ENCODE assay signal across 28 mouse cellular contexts in genomic region chr1:72492666-72493065, GRCm38 (mm10). TPM values are rescaled to one million over a fixed set of nuclear protein-coding genes. Genes with fewer than 3 reads are reported as not detected.
DNase-seq lines count a peak whose midpoint lies in the region; ATAC-seq lines count a peak whose summit lies in the region.
"Had no signal": no experiment of that assay in that cellular context is flagged by ENCODE, and none has a peak within 500 bp of the region (broad histone marks: within the 10 kb centered on the region; RNA-seq: fewer than 3 reads in every experiment).

No protein-coding gene starts in this region.

- no peaks in the 10 kb centered on the region for H3K9me3 ChIP-seq in forebrain, embryonic 15.5 days
- no peaks in the 10 kb centered on the region for H3K9me3 ChIP-seq in forebrain, embryonic 12.5 days
- H3K9me3 ChIP-seq: embryonic facial prominence, embryonic 12.5 days; hindbrain, embryonic 13.5 days; intestine, embryonic 15.5 days; limb, embryonic 15.5 days; midbrain, embryonic 12.5 days; neural tube, embryonic 15.5 days had no signal

- peaks cover 10% of the 10 kb centered on the region; the same call in 1 of the 2 replicates for H3K4me1 ChIP-seq in forebrain, embryonic 15.5 days
- peaks cover 13% of the 10 kb centered on the region for H3K4me1 ChIP-seq in forebrain, embryonic 12.5 days
- H3K4me1 ChIP-seq: intestine, embryonic 15.5 days; limb, embryonic 15.5 days; neural tube, embryonic 15.5 days had no signal

- H3K4me2 ChIP-seq in forebrain, embryonic 15.5 days (replicated peaks): no peak overlapping the region
- H3K4me2 ChIP-seq in forebrain, embryonic 12.5 days: no peak overlapping the region
- H3K4me2 ChIP-seq: embryonic facial prominence, embryonic 12.5 days; hindbrain, embryonic 13.5 days; intestine, embryonic 15.5 days; limb, embryonic 15.5 days; lung, embryonic 14.5 days; midbrain, embryonic 12.5 days; neural tube, embryonic 15.5 days had no signal

- H3K27ac ChIP-seq in forebrain, embryonic 15.5 days (replicated peaks): no peak overlapping the region
- no peak overlapping the region for H3K27ac ChIP-seq in forebrain, embryonic 12.5 days
- H3K27ac ChIP-seq: embryonic facial prominence, embryonic 12.5 days; hindbrain, embryonic 13.5 days; intestine, embryonic 15.5 days; limb, embryonic 15.5 days; liver, embryonic 14.5 days; midbrain, embryonic 12.5 days; neural tube, embryonic 15.5 days had no signal

- H3K36me3 ChIP-seq in forebrain, embryonic 15.5 days: no peaks in the 10 kb centered on the region
- H3K36me3 ChIP-seq in forebrain, embryonic 12.5 days (replicated peaks): no peaks in the 10 kb centered on the region
- H3K36me3 ChIP-seq: embryonic facial prominence, embryonic 12.5 days; hindbrain, embryonic 13.5 days; intestine, embryonic 15.5 days; limb, embryonic 15.5 days; midbrain, embryonic 12.5 days; neural tube, embryonic 15.5 days had no signal

- ATAC-seq in forebrain, embryonic 15.5 days (replicated peaks): peak; percentile 77
- ATAC-seq in forebrain, embryonic 12.5 days (ENCODE audit: low FRiP score): no peak
- ATAC-seq: intestine, embryonic 15.5 days had no signal

- no peak overlapping the region for H3K9ac ChIP-seq in forebrain, embryonic 15.5 days (replicated peaks)
- no peak overlapping the region for H3K9ac ChIP-seq in forebrain, embryonic 12.5 days
- H3K9ac ChIP-seq: embryonic facial prominence, embryonic 12.5 days; hindbrain, embryonic 13.5 days; intestine, embryonic 15.5 days; limb, embryonic 15.5 days; liver, embryonic 14.5 days; lung, embryonic 14.5 days; midbrain, embryonic 12.5 days; neural tube, embryonic 15.5 days had no signal

- no peaks in the 10 kb centered on the region for H3K27me3 ChIP-seq in forebrain, embryonic 15.5 days
- H3K27me3 ChIP-seq in forebrain, embryonic 12.5 days: no peaks in the 10 kb centered on the region
- H3K27me3 ChIP-seq: embryonic facial prominence, embryonic 12.5 days; hindbrain, embryonic 13.5 days; intestine, embryonic 15.5 days; limb, embryonic 15.5 days; midbrain, embryonic 12.5 days; neural tube, embryonic 15.5 days had no signal

- 70% methylated on average over 10 of the region's 10 CpGs for WGBS in forebrain, embryonic 15.5 days
- 92% methylated on average over 10 of the region's 10 CpGs for WGBS in forebrain, embryonic 12.5 days

- H3K4me3 ChIP-seq in forebrain, embryonic 15.5 days: no peak overlapping the region
- H3K4me3 ChIP-seq in forebrain, embryonic 12.5 days (replicated peaks): no peak overlapping the region
- H3K4me3 ChIP-seq: embryonic facial prominence, embryonic 12.5 days; hindbrain, embryonic 13.5 days; intestine, embryonic 15.5 days; limb, embryonic 15.5 days; midbrain, embryonic 12.5 days; neural tube, embryonic 15.5 days had no signal

- peak; percentile 47 for DNase-seq in layer of hippocampus, adult 11-12 months (ENCODE audit: low spot score)
- no peak for DNase-seq in layer of hippocampus, postnatal 10 days (ENCODE audit: low spot score in 2 of 2)
- peak; percentile 50 to 54 for DNase-seq in right cerebral cortex, adult 2 months (ENCODE audit: low spot score in 2 of 2)
- DNase-seq in right cerebral cortex, postnatal 14 days: no peak
- peak; percentile 64 for DNase-seq in telencephalon, adult 2 months (ENCODE audit: low read depth, low spot score)
- DNase-seq in cerebellum, adult 9-10 months: no peak
- DNase-seq: adrenal gland, postnatal 25 days; cerebellum, adult 11-12 months; cerebellum, postnatal 14 days; gastrocnemius, postnatal 36 days; heart, postnatal 36 days; kidney, adult 8-10 months; kidney, postnatal 10 days; lung, embryonic 14.5 days; thymus, adult 2 months; thymus, postnatal 4 days had no signal

RNA-seq across cellular contexts. Expression of gene March4, which starts 44.1 kb away (rescaled TPM):
- polyA plus RNA-seq in forebrain, embryonic 15.5 days (2015; fragmentation: Nextera tagmentation; extraction: Ambion mirVana): 5.2 and 5.3 TPM in 2 replicates
- polyA plus RNA-seq in forebrain, embryonic 12.5 days (2016; fragmentation: Nextera tagmentation; extraction: Ambion mirVana): 0.57 and 0.91 TPM in 2 replicates
- 10 to 100 TPM; 36.0 to 43.5 TPM for total RNA-seq in layer of hippocampus, postnatal 10 days (2021)
- total RNA-seq: ES-E14; heart, adult 8-10 months; heart, postnatal 36 days; megakaryocyte, adult 5-6 weeks had no signal
- polyA plus RNA-seq: limb, embryonic 15.5 days; liver, embryonic 14.5 days; lung, embryonic 14.5 days; thymus, adult 2 months had no signal

Comparison
In these comparisons a context has a peak if more than half of its experiments do, and no peak if none do; other contexts are left out.
1. DNase-seq: peak in layer of hippocampus, adult 11-12 months (single experiment), right cerebral cortex, adult 2 months (2 of 2) and telencephalon, adult 2 months (single experiment); none in layer of hippocampus, postnatal 10 days (0 of 2), right cerebral cortex, postnatal 14 days (single experiment) and cerebellum, adult 9-10 months (single experiment).